ENCODE assay signal across 14 mouse cellular contexts in the genomic region with DNA sequence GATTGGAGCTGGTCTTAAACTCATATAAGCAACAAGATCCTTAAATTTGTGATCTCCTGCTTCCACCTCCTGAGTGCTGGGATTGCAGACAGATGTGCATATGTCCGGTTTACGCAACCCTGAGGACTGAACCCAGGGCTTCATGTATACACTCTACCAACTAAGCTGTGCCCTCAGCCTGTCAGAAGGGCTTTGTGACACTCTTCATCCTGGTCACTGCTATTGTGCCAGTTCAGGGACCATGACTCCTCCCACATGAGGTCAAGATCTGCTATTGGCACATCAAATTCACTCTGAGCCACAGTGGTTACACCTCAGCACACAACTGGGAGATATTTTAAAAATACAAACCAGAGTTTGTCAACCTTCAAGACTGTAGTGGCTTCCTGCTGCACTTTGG. TPM values are rescaled to one million over a fixed set of nuclear protein-coding genes. Genes with fewer than 3 reads are reported as not detected.
"Had no signal": no experiment of that assay in that cellular context is flagged by ENCODE, and none has a peak within 500 bp of the region (broad histone marks: within the 10 kb centered on the region; RNA-seq: fewer than 3 reads in every experiment).

No protein-coding gene starts in this region.

- H3K4me2 ChIP-seq: intestine, embryonic 15.5 days; limb, embryonic 12.5 days; midbrain, embryonic 15.5 days had no signal

- H3K27ac ChIP-seq: intestine, embryonic 15.5 days; limb, embryonic 12.5 days; liver, embryonic 14.5 days; midbrain, embryonic 15.5 days; stomach, postnatal 0 days had no signal

- H3K36me3 ChIP-seq: intestine, embryonic 15.5 days; limb, embryonic 12.5 days; midbrain, embryonic 15.5 days had no signal

- H3K4me3 ChIP-seq: intestine, embryonic 15.5 days; limb, embryonic 12.5 days; megakaryocyte, embryonic 14.5 days; midbrain, embryonic 15.5 days had no signal

- H3K27me3 ChIP-seq: midbrain, embryonic 15.5 days had no signal

- H3K9ac ChIP-seq: intestine, embryonic 15.5 days; limb, embryonic 12.5 days; liver, embryonic 14.5 days; midbrain, embryonic 15.5 days had no signal

- ATAC-seq: intestine, embryonic 15.5 days; lung, postnatal 0 days; midbrain, embryonic 15.5 days had no signal

- H3K9me3 ChIP-seq: intestine, embryonic 15.5 days; limb, embryonic 12.5 days; megakaryocyte, embryonic 14.5 days; midbrain, embryonic 15.5 days had no signal

- H3K4me1 ChIP-seq: intestine, embryonic 15.5 days; megakaryocyte, embryonic 14.5 days had no signal

- DNase-seq: kidney, adult 8-10 months; kidney, postnatal 14 days; layer of hippocampus, adult 9-11 months; lung, adult 2 months; lung, postnatal 36 days; thymus, postnatal 4 days had no signal

RNA-seq across cellular contexts. Expression of gene Lmo1, which starts 11.0 kb away (rescaled TPM):
- total RNA-seq: liver, adult 2 months had no signal
- polyA plus RNA-seq: liver, adult 2 months had no signal
